Mouse (Mus musculus) urinary bladder, adult 2 months (tissue): ENCODE data around the gene Plxnd1. TPM values are rescaled to one million over a fixed set of nuclear protein-coding genes. Genes with fewer than 3 reads are reported as not detected.

Source experiments
- DNase-seq: peaks from one replicate; pipeline ENCODE4 v3.0.0; 2022; ENCODE audit warnings: low spot score
- polyA plus RNA-seq: library from polyadenylated mRNA; depleted of rRNA; stranded (reverse); fragments of >200 nt; gene quantifications from 2 replicates; pipeline ENCODE4 v1.2.3, GENCODE M21; 2012

Plxnd1 gene
- polyA plus RNA-seq, 1 experiment: 35.8 TPM

- DNase-seq: no peak
Observed at GRCm38 (mm10) chr6:115982889-115983288, 11.9 kb downstream of the Plxnd1 start.

- DNase-seq: no peak
Observed at GRCm38 (mm10) chr6:115978596-115978995, 16.2 kb downstream of the Plxnd1 start.

- no peak for DNase-seq
Observed at GRCm38 (mm10) chr6:115977810-115978209, 17.0 kb downstream of the Plxnd1 start.

GRCm38 (mm10) chr6:115975606-115976005, 19.2 kb downstream of the Plxnd1 start:
- DNase-seq: no peak

- no peak for DNase-seq
Observed at GRCm38 (mm10) chr6:115973881-115974662, 20.7 kb downstream of the Plxnd1 start.

- DNase-seq: no peak
Observed at GRCm38 (mm10) chr6:115973139-115973875, 21.5 kb downstream of the Plxnd1 start.

GRCm38 (mm10) chr6:115972083-115972764, 22.6 kb downstream of the Plxnd1 start:
- no peak for DNase-seq

- no peak for DNase-seq
Observed at GRCm38 (mm10) chr6:115971273-115972060, 23.3 kb downstream of the Plxnd1 start.

- no peak for DNase-seq
Observed at GRCm38 (mm10) chr6:115969952-115970351, 24.9 kb downstream of the Plxnd1 start.

GRCm38 (mm10) chr6:115969103-115969502, 25.7 kb downstream of the Plxnd1 start:
- no peak for DNase-seq

- DNase-seq: no peak
Observed at GRCm38 (mm10) chr6:115968700-115969099, 26.1 kb downstream of the Plxnd1 start.

GRCm38 (mm10) chr6:115968086-115968485, 26.7 kb downstream of the Plxnd1 start:
- no peak for DNase-seq

GRCm38 (mm10) chr6:115967291-115967880, 27.4 kb downstream of the Plxnd1 start:
- DNase-seq: no peak

GRCm38 (mm10) chr6:115966227-115966966, 28.4 kb downstream of the Plxnd1 start:
- no peak for DNase-seq

- DNase-seq: no peak
Observed at GRCm38 (mm10) chr6:115963656-115964055, 31.1 kb downstream of the Plxnd1 start.

GRCm38 (mm10) chr6:115962439-115963085, 32.2 kb downstream of the Plxnd1 start:
- DNase-seq: no peak

GRCm38 (mm10) chr6:115961743-115962142, 33.1 kb downstream of the Plxnd1 start:
- no peak for DNase-seq

- no peak for DNase-seq
Observed at GRCm38 (mm10) chr6:115960322-115960721, 34.5 kb downstream of the Plxnd1 start.

GRCm38 (mm10) chr6:115959151-115959691, 35.6 kb downstream of the Plxnd1 start:
- peak; percentile 45 for DNase-seq

- no peak for DNase-seq
Observed at GRCm38 (mm10) chr6:115958445-115958844, 36.4 kb downstream of the Plxnd1 start.
